Mouse (Mus musculus) heart, embryonic 12.5 days (tissue): ENCODE results near the gene Cpm. TPM values are rescaled to one million over a fixed set of nuclear protein-coding genes. Genes with fewer than 3 reads are reported as not detected.
A peak's percentile ranks its signal among the peaks of the same experiment; 100 is the strongest.

Source experiments
- ATAC-seq: fragments of 200-750 bp; cut with Nextera tagmentation; 2 replicates; pipeline ENCODE4 v1.8.0; 2017; ENCODE audit warnings: moderate TSS enrichment, moderate library complexity; ENCODE audit not compliant: insufficient number of reproducible peaks, low FRiP score
- H3K27ac ChIP-seq: fragments of 300-500 bp; sonication (generic); 2 replicates; pipeline ENCODE4 v1.5.1; 2016; ENCODE audit warnings: mild to moderate bottlenecking, moderate library complexity; ENCODE audit not compliant: poor library complexity, severe bottlenecking
- H3K27me3 ChIP-seq: fragments of 300-500 bp; sonication (generic); replicated peaks from 2 replicates; pipeline ENCODE4 v1.6.1; 2016; ENCODE audit warnings: mild to moderate bottlenecking, moderate library complexity
- H3K36me3 ChIP-seq: fragments of 300-500 bp; sonication (generic); 2 replicates; pipeline ENCODE4 v1.6.1; 2016; ENCODE audit warnings: mild to moderate bottlenecking, moderate library complexity
- H3K4me1 ChIP-seq: fragments of 300-500 bp; sonication (generic); replicated peaks from 2 replicates; pipeline ENCODE4 v1.6.1; 2016; ENCODE audit warnings: mild to moderate bottlenecking
- H3K4me2 ChIP-seq: fragments of 300-500 bp; sonication (generic); 2 replicates; pipeline ENCODE4 v1.6.1; 2016; ENCODE audit warnings: mild to moderate bottlenecking, moderate library complexity
- H3K4me3 ChIP-seq: fragments of 300-500 bp; sonication (generic); 2 replicates; pipeline ENCODE4 v1.5.1; 2016; ENCODE audit warnings: mild to moderate bottlenecking
- H3K9ac ChIP-seq: fragments of 300-500 bp; sonication (generic); 2 replicates; pipeline ENCODE4 v1.6.1; 2016; ENCODE audit warnings: mild to moderate bottlenecking, moderate library complexity
- H3K9me3 ChIP-seq: fragments of 300-500 bp; sonication (generic); replicated peaks from 2 replicates; pipeline ENCODE4 v1.6.1; 2016; ENCODE audit warnings: mild to moderate bottlenecking, moderate library complexity
- WGBS: fragments of 180-500 bp; shearing (Covaris S2); methylation state at CpG from one replicate; pipeline ENCODE4 v1.1.7; 2016; 5-methylcytosine and 5-hydroxymethylcytosine counted together
- polyA plus RNA-seq: library from polyadenylated mRNA; unstranded; fragments of >200 nt; fragmentation: Nextera tagmentation; extraction: Ambion mirVana; gene quantifications from 2 replicates; pipeline ENCODE4 v1.2.1, GENCODE M21; 2016

Gene Cpm
- polyA plus RNA-seq, 1 experiment from 2014 or later = 2.5 TPM

GRCm38 (mm10) chr10:117669449-117670090 is 40.3 kb downstream of the Cpm start:
- 72% methylated on average over 10 of the region's 10 CpGs for WGBS

GRCm38 (mm10) chr10:117670092-117670491 is 40.8 kb downstream of the Cpm start:
- no peaks in the 10 kb centered on the region for H3K36me3 ChIP-seq

More at GRCm38 (mm10) chr10:117669449-117670090, 40.3 kb downstream of the Cpm start:
- H3K9me3 ChIP-seq = no peaks in the 10 kb centered on the region
- H3K4me3 ChIP-seq = no peak overlapping the region
- H3K4me1 ChIP-seq = no peaks in the 10 kb centered on the region
- H3K36me3 ChIP-seq = no peaks in the 10 kb centered on the region
- no peak overlapping the region for H3K9ac ChIP-seq
- H3K27me3 ChIP-seq = peaks cover 4% of the 10 kb centered on the region; the same call in 1 of the 2 replicates
- no peak for ATAC-seq
- H3K27ac ChIP-seq = no peak overlapping the region
- H3K4me2 ChIP-seq = no peak overlapping the region

DNA sequence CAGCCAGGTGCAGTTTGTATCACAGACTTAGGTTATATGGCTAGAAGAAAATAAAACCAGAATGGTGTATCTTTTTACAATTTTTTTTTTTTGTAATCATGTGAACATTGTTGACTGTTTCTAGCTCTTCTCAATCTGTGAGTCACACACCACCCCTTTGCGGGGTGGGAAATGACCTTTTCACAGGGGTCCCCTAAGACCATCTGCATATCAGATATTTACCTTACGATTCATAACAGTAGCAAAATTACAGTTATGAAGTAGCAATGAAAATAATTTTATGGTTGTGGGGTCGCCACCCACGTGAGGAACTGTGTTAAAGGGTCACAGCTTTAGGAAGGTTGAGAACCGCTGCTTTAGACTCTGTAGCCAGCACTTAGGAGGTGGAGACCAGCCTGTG is 41.5 kb downstream of the Cpm start:
- no peak for ATAC-seq
- H3K27ac ChIP-seq = no peak overlapping the region
- 72% methylated on average over 5 of the region's 5 CpGs for WGBS

More at GRCm38 (mm10) chr10:117670092-117670491, 40.8 kb downstream of the Cpm start:
- WGBS = 83% methylated on average over 3 of the region's 3 CpGs
- H3K27me3 ChIP-seq = peaks cover 4% of the 10 kb centered on the region; the same call in 1 of the 2 replicates
- H3K4me1 ChIP-seq = no peaks in the 10 kb centered on the region
- H3K9ac ChIP-seq = no peak overlapping the region
- no peak overlapping the region for H3K4me3 ChIP-seq
- no peaks in the 10 kb centered on the region for H3K9me3 ChIP-seq
- H3K4me2 ChIP-seq = no peak overlapping the region
- ATAC-seq = no peak
- no peak overlapping the region for H3K27ac ChIP-seq

GRCm38 (mm10) chr10:117671266-117671665 is 42.0 kb downstream of the Cpm start:
- WGBS = 82% methylated on average over 9 of the region's 9 CpGs
- Histone ChIP-seq H3K9ac (no peak overlapping the region), H3K4me2 (no peak overlapping the region), H3K36me3 (no peaks in the 10 kb centered on the region), H3K9me3 (no peaks in the 10 kb centered on the region), H3K4me1 (peaks cover 7% of the 10 kb centered on the region; the same call in 1 of the 2 replicates), H3K27me3 (peaks cover 4% of the 10 kb centered on the region; the same call in 1 of the 2 replicates), H3K4me3 (no peak overlapping the region), H3K27ac (no peak overlapping the region)
- no peak for ATAC-seq

More for the DNA sequence above, 41.5 kb downstream of the Cpm start:
- Histone ChIP-seq H3K4me2 (no peak overlapping the region), H3K4me1 (peaks cover 3% of the 10 kb centered on the region; the same call in 1 of the 2 replicates), H3K9me3 (no peaks in the 10 kb centered on the region), H3K4me3 (no peak overlapping the region), H3K36me3 (no peaks in the 10 kb centered on the region), H3K27me3 (peaks cover 4% of the 10 kb centered on the region; the same call in 1 of the 2 replicates), H3K9ac (no peak overlapping the region)

GRCm38 (mm10) chr10:117671930-117672666 is 42.8 kb downstream of the Cpm start:
- Histone ChIP-seq H3K4me3 (no peak overlapping the region), H3K4me2 (no peak overlapping the region), H3K27me3 (peaks cover 4% of the 10 kb centered on the region; the same call in 1 of the 2 replicates), H3K4me1 (peaks cover 10% of the 10 kb centered on the region; the same call in 1 of the 2 replicates), H3K9me3 (no peaks in the 10 kb centered on the region), H3K9ac (no peak overlapping the region), H3K36me3 (no peaks in the 10 kb centered on the region), H3K27ac (no peak overlapping the region)
- no peak for ATAC-seq
- 78% methylated on average over 13 of the region's 13 CpGs for WGBS

GRCm38 (mm10) chr10:117672693-117673092 is 43.4 kb downstream of the Cpm start:
- peaks cover 10% of the 10 kb centered on the region; the same call in 1 of the 2 replicates for H3K4me1 ChIP-seq
- peaks cover 4% of the 10 kb centered on the region; the same call in 1 of the 2 replicates for H3K27me3 ChIP-seq
- no peak overlapping the region for H3K27ac ChIP-seq
- H3K4me2 ChIP-seq = no peak overlapping the region
- H3K9me3 ChIP-seq = no peaks in the 10 kb centered on the region
- 48% methylated on average over 7 of the region's 7 CpGs for WGBS
- H3K4me3 ChIP-seq = no peak overlapping the region
- ATAC-seq = 0 out of 2 replicates have a peak, but pooled peaks have one; percentile 51
- H3K9ac ChIP-seq = no peak overlapping the region
- H3K36me3 ChIP-seq = no peaks in the 10 kb centered on the region

DNA sequence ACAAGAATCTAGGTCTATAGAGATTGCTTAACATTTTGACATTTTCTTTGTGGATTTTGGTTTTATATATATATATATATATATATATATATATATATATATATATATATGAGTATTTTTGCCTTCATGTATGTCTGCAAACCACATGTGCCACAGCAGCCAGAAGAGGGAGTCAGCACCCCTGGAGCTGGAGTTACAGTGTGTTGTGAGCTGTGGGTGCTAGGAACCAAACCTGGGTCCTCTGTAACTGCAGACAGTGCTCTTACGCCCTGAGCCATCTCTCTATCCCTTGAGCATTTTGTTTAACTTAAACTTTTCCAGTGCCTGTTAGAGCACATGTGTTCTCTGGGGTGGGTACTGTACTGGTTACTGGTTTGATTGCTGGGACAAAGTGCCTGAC is 44.6 kb downstream of the Cpm start:
- Histone ChIP-seq H3K4me3 (no peak overlapping the region), H3K9me3 (no peaks in the 10 kb centered on the region), H3K9ac (no peak overlapping the region), H3K4me2 (no peak overlapping the region), H3K4me1 (peaks cover 10% of the 10 kb centered on the region; the same call in 1 of the 2 replicates), H3K27ac (no peak overlapping the region), H3K36me3 (no peaks in the 10 kb centered on the region), H3K27me3 (peaks cover 6% of the 10 kb centered on the region; the same call in 1 of the 2 replicates)
- no peak for ATAC-seq
- whole genome bisulfite sequencing = 78% methylated on average over 1 of the region's 1 CpGs

- H3K27ac ChIP-seq = no peak overlapping the region
- H3K4me1 ChIP-seq = peaks cover 10% of the 10 kb centered on the region; the same call in 1 of the 2 replicates
- H3K9ac ChIP-seq = no peak overlapping the region
- H3K4me3 ChIP-seq = no peak overlapping the region
- H3K9me3 ChIP-seq = no peaks in the 10 kb centered on the region
- no peaks in the 10 kb centered on the region for H3K36me3 ChIP-seq
- H3K4me2 ChIP-seq = no peak overlapping the region
- ATAC-seq = no peak
- peaks cover 6% of the 10 kb centered on the region; the same call in 1 of the 2 replicates for H3K27me3 ChIP-seq
- 74% methylated on average over 3 of the region's 3 CpGs for WGBS
Observed at GRCm38 (mm10) chr10:117674359-117675019, 45.2 kb downstream of the Cpm start.

DNA sequence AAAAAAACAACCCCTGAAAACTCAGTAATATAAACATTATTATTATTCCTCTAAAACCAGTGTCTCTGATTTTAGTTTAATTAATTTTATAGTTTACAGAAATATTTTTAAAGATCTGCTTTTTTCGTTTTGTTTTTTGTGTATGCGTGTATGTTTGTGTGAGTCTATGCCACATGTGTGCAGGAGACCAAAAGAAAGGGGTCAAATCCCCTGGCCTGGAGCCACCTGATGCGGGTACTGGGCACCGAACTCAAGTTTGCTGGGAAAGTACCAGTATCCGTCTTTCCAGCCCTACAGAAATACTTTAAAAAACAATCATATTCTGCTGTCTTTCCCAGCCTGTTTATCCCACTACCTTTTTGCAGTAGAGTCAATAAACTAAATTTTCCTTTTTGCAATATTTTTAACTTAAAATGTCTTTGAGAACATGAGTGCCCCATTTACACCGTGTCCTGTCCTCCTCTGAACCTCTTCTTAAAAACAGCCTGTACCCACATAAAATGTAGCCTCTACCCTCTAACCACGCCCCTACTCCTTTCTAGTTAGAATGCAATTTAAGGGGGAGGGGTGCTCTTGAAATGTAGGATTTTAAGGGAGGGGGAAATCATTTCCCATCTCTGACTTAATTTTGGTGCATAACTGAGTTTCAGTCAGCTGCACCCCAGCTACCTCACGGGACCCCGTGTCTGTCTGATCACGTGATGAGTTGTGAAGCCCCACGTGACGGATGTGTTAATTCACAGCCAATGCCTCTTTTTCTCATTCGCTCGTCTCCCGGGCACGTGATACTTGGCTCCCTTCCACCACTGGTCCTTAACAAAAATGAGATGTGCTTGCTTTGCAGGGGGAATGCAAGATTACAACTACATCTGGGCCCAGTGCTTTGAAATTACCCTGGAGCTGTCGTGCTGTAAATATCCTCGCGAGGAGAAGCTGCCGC is 46.1 kb downstream of the Cpm start:
- H3K4me1 ChIP-seq = peaks cover 10% of the 10 kb centered on the region; the same call in 1 of the 2 replicates
- WGBS = 35% methylated on average over 20 of the region's 20 CpGs
- peak overlapping the region; percentile 33 for H3K4me3 ChIP-seq
- no peaks in the 10 kb centered on the region for H3K36me3 ChIP-seq
- peaks cover 6% of the 10 kb centered on the region; the same call in 1 of the 2 replicates for H3K27me3 ChIP-seq
- H3K9me3 ChIP-seq = no peaks in the 10 kb centered on the region
- peak; percentile 72 for ATAC-seq
- H3K9ac ChIP-seq = peak overlapping the region; percentile 25; the same call in 1 of the 2 replicates
- no peak overlapping the region for H3K27ac ChIP-seq
- peak overlapping the region; percentile 64 for H3K4me2 ChIP-seq

GRCm38 (mm10) chr10:117676036-117676643 is 46.8 kb downstream of the Cpm start:
- WGBS = 27% methylated on average over 19 of the region's 19 CpGs
- H3K27me3 ChIP-seq = peaks cover 9% of the 10 kb centered on the region; the same call in 1 of the 2 replicates
- ATAC-seq = no peak
- peak overlapping the region; percentile 25; the same call in 1 of the 2 replicates for H3K9ac ChIP-seq
- H3K4me1 ChIP-seq = peaks cover 10% of the 10 kb centered on the region; the same call in 1 of the 2 replicates
- H3K27ac ChIP-seq = no peak overlapping the region
- no peaks in the 10 kb centered on the region for H3K9me3 ChIP-seq
- peak overlapping the region; percentile 64 for H3K4me2 ChIP-seq
- peak overlapping the region; percentile 33 for H3K4me3 ChIP-seq
- H3K36me3 ChIP-seq = no peaks in the 10 kb centered on the region
